Mouse (Mus musculus) CH12.LX (cell line): Measurements from ENCODE around the gene Tmem50b. TPM values are rescaled to one million over a fixed set of nuclear protein-coding genes. Genes with fewer than 3 reads are reported as not detected.

Source experiments
- DNase-seq: peaks from one replicate; pipeline ENCODE4 v3.0.0-alpha.2; 2013; ENCODE audit errors: extremely low read depth
- H3K27ac ChIP-seq: 2 replicates; pipeline ENCODE4 v1.5.1; 2012; ENCODE audit warnings: low read depth, mild to moderate bottlenecking, control low read depth, moderate library complexity; ENCODE audit not compliant: insufficient read depth
- H3K27me3 ChIP-seq: replicated peaks from 2 replicates; pipeline ENCODE3; 2012; ENCODE audit warnings: inconsistent platforms
- H3K36me3 ChIP-seq, 2 experiments: replicated peaks in 1 of 2; 2 replicates each; pipeline versions ENCODE3 to v1.6.1; 2012; ENCODE audit warnings: inconsistent platforms in 1 of 2, low read length in 1 of 2, mild to moderate bottlenecking in 1 of 2, mixed read lengths in 1 of 2, moderate library complexity in 1 of 2; ENCODE audit not compliant: control insufficient read depth in 1 of 2, insufficient read depth in 1 of 2
- H3K4me1 ChIP-seq, 2 experiments: 2 replicates each; pipeline ENCODE4 v1.6.1; 2012; ENCODE audit warnings: inconsistent platforms in 1 of 2, moderate library complexity in 1 of 2; ENCODE audit not compliant: insufficient read depth in 2 of 2, control insufficient read depth in 1 of 2
- H3K4me2 ChIP-seq: 2 replicates; pipeline ENCODE4 v1.6.1; 2012; ENCODE audit warnings: low read depth, mild to moderate bottlenecking, control low read depth; ENCODE audit not compliant: poor library complexity, insufficient read depth, severe bottlenecking
- H3K4me3 ChIP-seq, 3 experiments: fragments of 150-350 bp in 1 of 3; sonication (generic) in 1 of 3; replicated peaks in 1 of 3; 2 replicates each; pipeline versions ENCODE3 to v1.5.1; 2011 to 2012; ENCODE audit warnings: low read depth in 2 of 3, low read length in 2 of 3, mild to moderate bottlenecking in 2 of 3, moderate library complexity in 2 of 3, control low read depth in 1 of 3, improper control_type of control experiment in 1 of 3, inconsistent platforms in 1 of 3, mixed read lengths in 1 of 3; ENCODE audit not compliant: poor library complexity in 1 of 3
- H3K79me2 ChIP-seq: replicated peaks from 2 replicates; pipeline ENCODE4 v1.6.1; 2012; ENCODE audit warnings: mild to moderate bottlenecking, moderate library complexity; ENCODE audit not compliant: control insufficient read depth, poor library complexity, insufficient read depth, severe bottlenecking; ENCODE audit errors: extremely low read depth
- H3K9ac ChIP-seq: 2 replicates; pipeline ENCODE4 v1.6.1; 2012; ENCODE audit warnings: low read depth, mild to moderate bottlenecking, control low read depth, moderate library complexity; ENCODE audit not compliant: insufficient read depth
- H3K9me3 ChIP-seq: replicated peaks from 2 replicates; pipeline ENCODE3; 2012; ENCODE audit warnings: low read length, inconsistent platforms, mixed read lengths
- E2F4 ChIP-seq: IDR thresholded peaks from 2 replicates; pipeline ENCODE4 v1.6.1; 2011; ENCODE audit warnings: low read depth, low read length, improper control_type of control experiment; ENCODE audit not compliant: insufficient replicate concordance
- ELF1 ChIP-seq: IDR thresholded peaks from 2 replicates; pipeline ENCODE4 v1.6.1; 2014; ENCODE audit warnings: low read depth, mild to moderate bottlenecking, inconsistent platforms, low read length, improper control_type of control experiment
- EP300 ChIP-seq: IDR thresholded peaks from 2 replicates; pipeline ENCODE4 v1.6.1; 2011; ENCODE audit warnings: low read length, improper control_type of control experiment
- KAT2A ChIP-seq: IDR thresholded peaks from 2 replicates; pipeline ENCODE4 v1.6.1; 2012; ENCODE audit warnings: low read length, improper control_type of control experiment, inconsistent platforms; ENCODE audit not compliant: insufficient replicate concordance
- MAFK ChIP-seq: IDR thresholded peaks from 2 replicates; pipeline ENCODE4 v1.6.1; 2011; ENCODE audit warnings: low read length, improper control_type of control experiment; ENCODE audit not compliant: insufficient replicate concordance
- MXI1 ChIP-seq: IDR thresholded peaks from 2 replicates; pipeline ENCODE4 v1.6.1; 2011; ENCODE audit warnings: mild to moderate bottlenecking, low read depth, low read length, improper control_type of control experiment
- NELFE ChIP-seq: IDR thresholded peaks from 2 replicates; pipeline ENCODE4 v1.6.1; 2011; ENCODE audit warnings: low read depth, low read length, improper control_type of control experiment
- SIN3A ChIP-seq: IDR thresholded peaks from 2 replicates; pipeline ENCODE4 v1.6.1; 2012; ENCODE audit warnings: low read length, improper control_type of control experiment, inconsistent platforms
- USF2 ChIP-seq: conservative IDR thresholded peaks from 2 replicates; pipeline ENCODE4 v1.6.1; 2011; ENCODE audit warnings: low read depth, low read length, improper control_type of control experiment
- ZC3H11A ChIP-seq: IDR thresholded peaks from 2 replicates; pipeline ENCODE4 v1.6.1; 2012; ENCODE audit warnings: low read depth, mild to moderate bottlenecking, inconsistent platforms, low read length, improper control_type of control experiment
- dilution Hi-C: fragments of 300-500 bp; cut with MboI; formaldehyde crosslinking; loops from 2 replicates; pipeline ENCODE4 v1.14.3; 2020; ENCODE audit warnings: low sequenced_read_pairs; ENCODE audit not compliant: extremely low pct_unique_long_range_greater_than_20kb, extremely low pct_ligation_motif_present
- in situ Hi-C: fragments of 300-500 bp; cut with MboI; formaldehyde crosslinking; loops from 3 replicates; pipeline ENCODE4 v1.14.3; 2019; ENCODE audit warnings: low sequenced_read_pairs, low pct_ligation_motif_present, low pct_unique_long_range_greater_than_20kb, mixed read lengths
- polyA plus RNA-seq: library from polyadenylated mRNA; unstranded; fragments of >175 nt; gene quantifications from 2 replicates; pipeline ENCODE4 v1.2.1, GENCODE M21; 2012; ENCODE audit warnings: low read depth; ENCODE audit not compliant: insufficient read length
- total RNA-seq, 2 experiments: library from RNA; depleted of rRNA; stranded (reverse); fragments of 300-350 nt in 1 of 2; fragments of >200 nt in 1 of 2; gene quantifications; 2 replicates each; pipeline ENCODE4 v1.2.3; 2012 to 2014

Gene Tmem50b
- total and polyA plus RNA-seq, 3 experiments = 6.1 to 15.9 (median 12.7) TPM

- H3K9ac ChIP-seq = no peak overlapping the region
- H3K9me3 ChIP-seq = no peaks in the 10 kb centered on the region
- DNase-seq = no peak
- H3K36me3 ChIP-seq = no peaks in the 10 kb centered on the region
- no peak overlapping the region for H3K4me2 ChIP-seq
- TF ChIP-seq SIN3A (no peak), ELF1 (0 out of 2 replicates have a peak, but pooled peaks have one; percentile 42), KAT2A (no peak), E2F4 (no peak)
- TF ChIP-seq, all 38 proteins: peak for 1
- Histone ChIP-seq H3K27me3 (no peaks in the 10 kb centered on the region), H3K79me2 (no peaks in the 10 kb centered on the region), H3K27ac (no peak overlapping the region), H3K4me3 (no peak overlapping the region), H3K4me1 (peaks cover 0 to 14% of the 10 kb centered on the region in 2 experiments; a peak in 1 of 4 replicates)
- in situ Hi-C loops (no loop called here), dilution Hi-C loops (no loop called here)
Measured at GRCm38 (mm10) chr16:91611248-91611647, 13.6 kb upstream of the Tmem50b start.

- H3K27ac ChIP-seq = no peak overlapping the region
- H3K4me3 ChIP-seq = no peak overlapping the region
- dilution Hi-C loops (no loop called here), in situ Hi-C loops (no loop called here)
- no peaks in the 10 kb centered on the region for H3K27me3 ChIP-seq
- H3K4me1 ChIP-seq = peaks cover 0 to 14% of the 10 kb centered on the region in 2 experiments; a peak in 1 of 4 replicates
- no peaks in the 10 kb centered on the region for H3K36me3 ChIP-seq
- no peak for DNase-seq
- H3K9ac ChIP-seq = no peak overlapping the region
- H3K9me3 ChIP-seq = no peaks in the 10 kb centered on the region
- TF ChIP-seq ELF1 = no peak
- no peak for TF ChIP-seq ZC3H11A
- TF ChIP-seq MXI1 = no peak
- no peak for TF ChIP-seq MAFK
- TF ChIP-seq NELFE = no peak
- H3K79me2 ChIP-seq = no peaks in the 10 kb centered on the region
- no peak overlapping the region for H3K4me2 ChIP-seq
Measured at GRCm38 (mm10) chr16:91609501-91610245, 12.1 kb upstream of the Tmem50b start.

- no peak overlapping the region for H3K9ac ChIP-seq
- in situ Hi-C loops (no loop called here), dilution Hi-C loops (no loop called here)
- no peaks in the 10 kb centered on the region for H3K79me2 ChIP-seq
- no peaks in the 10 kb centered on the region for H3K9me3 ChIP-seq
- no peak overlapping the region for H3K4me2 ChIP-seq
- H3K27me3 ChIP-seq = peaks cover 1% of the 10 kb centered on the region
- no peak for TF ChIP-seq USF2
- 0 out of 2 replicates have a peak, but pooled peaks have one; percentile 27 for TF ChIP-seq EP300
- no peaks in the 10 kb centered on the region for H3K36me3 ChIP-seq
- no peak overlapping the region for H3K27ac ChIP-seq
- peak; percentile 27 for DNase-seq
- no peak overlapping the region for H3K4me3 ChIP-seq
- peaks cover 0 to 17% of the 10 kb centered on the region in 2 experiments; a peak in 2 of 4 replicates for H3K4me1 ChIP-seq
Measured at GRCm38 (mm10) chr16:91606958-91607357, 9.4 kb upstream of the Tmem50b start.
